Mouse (Mus musculus) midbrain, embryonic 15.5 days (tissue): Measurements from ENCODE around the gene Ptk7. TPM values are rescaled to one million over a fixed set of nuclear protein-coding genes. Genes with fewer than 3 reads are reported as not detected.
A peak's percentile ranks its signal among the peaks of the same experiment; 100 is the strongest.
"Not testable (repeated sequence)": the region's sequence is repeated elsewhere in the genome, so short reads cannot be mapped to it uniquely, and the experiment has no call there.

Source experiments
- ATAC-seq: fragments of 200-750 bp; cut with Nextera tagmentation; replicated peaks from 2 replicates; pipeline ENCODE4 v1.8.0; 2017; ENCODE audit warnings: moderate TSS enrichment
- H3K27ac ChIP-seq: fragments of 300-500 bp; sonication (generic); 2 replicates; pipeline ENCODE4 v1.5.1; 2015; ENCODE audit warnings: mild to moderate bottlenecking, inconsistent platforms
- H3K27me3 ChIP-seq: fragments of 300-500 bp; sonication (generic); replicated peaks from 2 replicates; pipeline ENCODE4 v1.6.1; 2015; ENCODE audit warnings: inconsistent platforms
- H3K36me3 ChIP-seq: fragments of 300-500 bp; sonication (generic); replicated peaks from 2 replicates; pipeline ENCODE4 v1.6.1; 2015; ENCODE audit warnings: inconsistent platforms
- H3K4me1 ChIP-seq: fragments of 300-500 bp; sonication (generic); 2 replicates; pipeline ENCODE4 v1.6.1; 2015; ENCODE audit warnings: inconsistent platforms
- H3K4me2 ChIP-seq: fragments of 300-500 bp; sonication (generic); 2 replicates; pipeline ENCODE4 v1.6.1; 2015; ENCODE audit warnings: inconsistent platforms, mild to moderate bottlenecking, moderate library complexity
- H3K4me3 ChIP-seq: fragments of 300-500 bp; sonication (generic); 2 replicates; pipeline ENCODE4 v1.5.1; 2015; ENCODE audit warnings: mild to moderate bottlenecking, inconsistent platforms
- H3K9ac ChIP-seq: fragments of 300-500 bp; sonication (generic); 2 replicates; pipeline ENCODE4 v1.6.1; 2015; ENCODE audit warnings: mild to moderate bottlenecking, inconsistent platforms
- H3K9me3 ChIP-seq: fragments of 300-500 bp; sonication (generic); 2 replicates; pipeline ENCODE4 v1.6.1; 2016; ENCODE audit warnings: inconsistent platforms
- WGBS: fragments of 180-500 bp; shearing (Covaris S2); methylation state at CpG from one replicate; pipeline ENCODE4 v1.1.7; 2015; ENCODE audit warnings: mixed read lengths; 5-methylcytosine and 5-hydroxymethylcytosine counted together
- polyA plus RNA-seq: library from polyadenylated mRNA; unstranded; fragments of >200 nt; fragmentation: Nextera tagmentation; extraction: Ambion mirVana; gene quantifications from 2 replicates; pipeline ENCODE4 v1.2.1, GENCODE M21; 2015

The Ptk7 gene
- polyA plus RNA-seq, 1 experiment from 2014 or later = 34.8 TPM

DNA sequence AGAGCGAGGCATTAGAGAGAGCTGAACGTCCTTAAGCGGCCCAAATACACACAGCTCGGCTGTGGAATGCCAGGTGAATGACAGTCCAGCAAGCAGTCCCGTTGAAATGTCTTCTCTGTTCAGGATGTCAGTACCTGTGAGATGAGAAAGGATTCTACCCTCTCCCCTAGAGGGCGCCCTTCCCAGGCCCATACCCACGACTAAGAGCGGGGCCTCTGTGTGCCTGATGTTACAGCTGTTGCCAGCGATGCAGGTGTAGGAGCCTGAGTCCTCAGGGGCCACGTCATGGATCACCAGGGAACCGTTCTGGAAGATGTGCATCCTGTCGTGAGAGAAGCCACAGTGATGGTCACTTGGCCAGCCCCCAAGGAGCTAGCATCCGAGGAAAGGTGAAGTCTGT is 53.2 kb downstream of the Ptk7 start:
- Histone ChIP-seq H3K36me3 (peaks cover 52% of the 10 kb centered on the region), H3K27me3 (no peaks in the 10 kb centered on the region), H3K9me3 (no peaks in the 10 kb centered on the region), H3K4me2 (no peak overlapping the region), H3K4me3 (no peak overlapping the region), H3K4me1 (no peaks in the 10 kb centered on the region), H3K27ac (no peak overlapping the region), H3K9ac (no peak overlapping the region)
- no peak for ATAC-seq
- WGBS = 91% methylated on average over 13 of the region's 13 CpGs

DNA sequence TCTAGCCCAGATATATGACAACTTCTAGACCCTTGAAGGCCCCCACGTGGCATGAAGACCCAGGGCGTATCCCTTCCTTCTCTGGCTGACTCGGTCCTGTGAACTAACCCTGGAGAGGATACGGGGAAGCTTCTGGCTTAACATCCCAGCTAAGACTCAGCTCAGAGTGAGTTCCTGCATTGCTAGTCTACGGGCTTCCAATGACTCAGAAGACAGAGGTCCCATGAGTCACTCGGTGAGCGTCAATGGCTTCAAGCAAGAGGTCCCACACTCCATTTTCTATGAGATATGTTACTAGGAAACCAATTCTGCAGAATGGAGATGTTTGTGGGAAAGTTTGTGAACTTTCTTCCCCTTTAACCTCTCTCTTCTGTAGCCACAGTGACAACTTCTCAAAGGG is 54.8 kb downstream of the Ptk7 start:
- WGBS = 97% methylated on average over 7 of the region's 7 CpGs
- Histone ChIP-seq H3K36me3 (peaks cover 49% of the 10 kb centered on the region), H3K9me3 (no peaks in the 10 kb centered on the region), H3K9ac (no peak overlapping the region), H3K27me3 (no peaks in the 10 kb centered on the region), H3K4me3 (no peak overlapping the region), H3K4me2 (no peak overlapping the region), H3K27ac (no peak overlapping the region), H3K4me1 (no peaks in the 10 kb centered on the region)
- ATAC-seq = no peak

DNA sequence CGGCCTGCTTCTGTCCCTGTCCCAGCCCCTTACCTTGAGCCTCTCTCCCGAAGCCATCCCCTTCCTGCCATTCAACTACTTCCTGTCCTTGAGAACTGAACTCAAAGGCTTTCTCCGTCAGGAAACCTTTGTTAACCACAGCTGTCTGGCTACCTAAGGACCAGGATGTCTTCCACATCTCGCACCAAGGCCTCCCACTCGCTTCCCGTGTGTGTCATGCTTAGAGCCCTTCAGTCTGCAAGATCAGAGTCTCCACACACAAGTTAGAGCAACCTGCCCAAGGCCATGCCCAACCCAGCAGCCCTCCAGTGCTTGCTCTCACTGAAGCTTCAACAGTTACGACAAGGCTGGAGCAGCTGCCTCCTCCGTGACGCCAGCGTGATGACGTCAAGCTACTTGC is 58.3 kb downstream of the Ptk7 start:
- WGBS = 85% methylated on average over 11 of the region's 11 CpGs
- Histone ChIP-seq H3K4me3 (no peak overlapping the region), H3K27ac (no peak overlapping the region), H3K9ac (no peak overlapping the region), H3K4me2 (no peak overlapping the region), H3K4me1 (no peaks in the 10 kb centered on the region), H3K27me3 (no peaks in the 10 kb centered on the region), H3K36me3 (peaks cover 40% of the 10 kb centered on the region; the same call in 1 of the 2 replicates), H3K9me3 (no peaks in the 10 kb centered on the region)
- no peak for ATAC-seq

DNA sequence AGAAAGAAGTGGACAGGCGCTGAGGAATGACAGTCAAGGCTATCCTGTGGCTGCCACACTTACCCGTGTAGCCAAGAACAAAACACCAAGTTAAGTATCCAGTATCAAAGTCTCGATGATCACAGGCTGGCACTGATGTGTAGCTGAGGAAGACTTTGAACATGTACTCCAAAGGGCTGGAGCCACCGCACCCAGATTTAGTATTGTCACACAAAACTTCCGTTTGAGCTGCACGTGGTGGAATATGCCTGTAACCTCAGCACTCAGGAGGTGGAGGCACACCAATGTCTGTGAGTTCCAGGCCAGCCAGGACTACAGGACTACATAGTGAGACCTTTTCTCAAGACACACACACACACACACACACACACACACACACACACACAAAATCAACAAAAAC is 70.2 kb downstream of the Ptk7 start:
- no peaks in the 10 kb centered on the region for H3K27me3 ChIP-seq
- no peak for ATAC-seq
- 89% methylated on average over 6 of the region's 6 CpGs for WGBS

DNA sequence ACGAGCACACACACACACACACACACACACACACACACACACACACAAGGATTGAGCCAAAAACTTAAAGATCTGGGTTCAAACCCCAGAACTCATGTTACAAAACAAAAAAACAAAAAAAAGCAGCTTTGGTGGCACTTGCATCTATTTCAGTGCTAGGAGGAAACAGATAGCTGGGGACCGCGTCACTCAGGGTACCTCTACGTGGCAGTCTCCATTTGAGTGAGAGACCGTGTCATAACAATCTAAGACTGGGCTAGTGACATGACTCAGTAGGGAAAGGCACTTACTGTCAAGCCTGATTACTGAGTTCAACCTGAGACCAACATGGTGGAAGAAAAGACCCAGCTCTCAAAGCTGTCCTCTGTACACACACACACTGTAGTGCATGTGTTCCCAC is 71.2 kb downstream of the Ptk7 start:
- Histone ChIP-seq H3K27ac (no peak overlapping the region), H3K4me2 (no peak overlapping the region), H3K9ac (no peak overlapping the region), H3K27me3 (no peaks in the 10 kb centered on the region), H3K9me3 (no peaks in the 10 kb centered on the region), H3K4me1 (peaks cover 26% of the 10 kb centered on the region), H3K36me3 (no peaks in the 10 kb centered on the region), H3K4me3 (no peak overlapping the region)
- WGBS = 94% methylated on average over 5 of the region's 5 CpGs
- no peak for ATAC-seq

More for the DNA sequence above, 70.2 kb downstream of the Ptk7 start:
- Histone ChIP-seq H3K27ac (no peak overlapping the region), H3K4me3 (no peak overlapping the region), H3K9me3 (no peaks in the 10 kb centered on the region), H3K36me3 (0 out of 2 replicates have a peak, but pooled peaks cover 4% of the 10 kb centered on the region), H3K9ac (no peak overlapping the region), H3K4me1 (peaks cover 16% of the 10 kb centered on the region), H3K4me2 (no peak overlapping the region)

DNA sequence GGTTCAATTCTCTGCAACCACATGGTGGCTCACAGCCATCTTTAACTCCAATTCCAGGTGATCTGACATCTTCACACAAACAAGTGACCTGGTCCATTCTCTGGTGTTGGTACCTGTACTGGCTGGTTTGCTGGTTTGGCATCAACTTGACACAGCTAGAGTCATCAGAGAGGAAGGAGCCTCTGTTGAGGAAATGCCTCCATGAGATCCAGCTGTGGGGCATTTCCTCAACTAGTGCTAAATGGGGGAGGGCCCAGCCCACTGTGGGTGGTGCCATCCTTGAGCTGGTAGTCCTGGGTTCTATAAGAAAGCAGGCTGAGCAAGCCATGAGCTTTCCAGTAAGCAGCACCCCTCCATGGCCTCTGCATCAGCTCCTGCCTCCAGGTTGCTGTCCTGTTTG is 72.0 kb downstream of the Ptk7 start:
- not testable (repeated sequence) for H3K9ac ChIP-seq, H3K4me3 ChIP-seq, H3K27me3 ChIP-seq, H3K9me3 ChIP-seq, H3K27ac ChIP-seq, ATAC-seq, H3K36me3 ChIP-seq
- Histone ChIP-seq H3K4me1 (peaks cover 34% of the 10 kb centered on the region), H3K4me2 (peak overlapping the region; percentile 92; the same call in 1 of the 2 replicates)

DNA sequence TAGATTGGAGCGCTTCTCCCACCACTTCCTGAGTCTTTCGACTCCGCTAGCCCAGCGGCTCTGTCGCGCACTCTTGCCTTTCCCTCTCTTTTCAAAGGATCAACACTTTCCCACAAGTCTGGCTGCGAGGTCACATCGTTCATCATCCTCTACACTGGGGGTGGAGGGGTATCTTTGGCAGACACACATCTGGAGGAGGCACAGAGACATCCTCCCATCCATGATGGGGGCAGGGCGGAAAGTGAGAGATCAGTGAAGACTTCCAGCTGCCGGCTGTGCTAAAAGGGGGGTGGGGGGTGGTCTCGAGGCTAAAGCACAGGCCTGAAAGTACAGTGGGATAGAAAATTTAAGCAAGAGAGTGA is 72.7 kb downstream of the Ptk7 start:
- Histone ChIP-seq H3K27me3 (no peaks in the 10 kb centered on the region), H3K27ac (peak overlapping the region; percentile 78), H3K4me1 (peaks cover 37% of the 10 kb centered on the region), H3K4me3 (peak overlapping the region; percentile 89), H3K36me3 (peaks cover 3% of the 10 kb centered on the region; the same call in 1 of the 2 replicates), H3K9ac (peak overlapping the region; percentile 45), H3K9me3 (no peaks in the 10 kb centered on the region), H3K4me2 (peak overlapping the region; percentile 92)
- WGBS = under 1% methylated on average over 11 of the region's 11 CpGs
- peak; percentile 18 for ATAC-seq

DNA sequence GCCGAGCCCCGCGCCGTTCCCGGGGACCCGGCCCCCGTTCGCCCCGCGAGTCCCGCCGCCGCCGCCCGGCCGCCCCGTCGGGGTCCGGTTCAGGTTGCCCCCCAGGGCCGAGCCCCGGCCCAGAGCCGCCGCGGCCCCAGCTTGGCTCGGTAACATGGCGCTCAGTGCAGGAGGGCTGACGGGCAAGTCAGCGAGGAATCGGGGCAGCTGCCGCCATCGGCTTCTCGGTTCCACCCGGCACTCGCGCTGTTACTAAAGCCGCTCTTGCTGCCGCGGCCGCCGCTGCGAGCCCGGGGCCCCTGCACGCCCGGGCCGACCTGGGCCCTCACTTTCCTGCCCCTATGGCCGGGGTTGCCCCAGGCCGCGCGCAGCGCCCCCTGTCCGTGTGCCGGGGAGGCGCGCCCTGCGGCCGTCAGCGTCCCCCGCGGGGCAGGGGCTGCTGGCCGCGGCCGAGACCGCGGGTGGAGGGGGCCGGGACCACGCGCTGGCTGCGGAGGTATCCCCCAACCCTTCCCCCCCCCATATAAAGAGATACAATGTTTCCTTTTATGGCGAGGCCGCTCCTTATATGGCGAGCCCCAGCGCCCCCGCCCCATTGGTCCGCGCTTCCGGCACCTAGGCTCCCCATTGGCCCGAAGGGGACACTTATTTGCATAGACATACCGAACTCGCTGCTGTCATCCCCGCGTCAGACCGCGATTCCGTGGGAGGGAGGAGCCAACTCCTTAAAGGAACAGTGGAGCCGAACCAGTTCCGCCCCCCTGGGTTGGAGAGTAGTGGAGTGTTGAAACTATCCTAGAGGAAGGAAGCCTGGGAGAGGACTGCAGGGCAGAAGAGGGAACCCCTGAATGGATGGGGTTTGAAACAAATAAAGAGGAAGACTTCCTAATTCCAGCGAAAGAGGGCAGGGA is 73.4 kb downstream of the Ptk7 start, which contains the start of gene Srf:
TSS of gene Srf (minus strand) at position 503 of the 911 bp plus-strand sequence.
- WGBS = under 1% methylated on average over 86 of the region's 87 CpGs
- peak; percentile 93 for ATAC-seq
- Histone ChIP-seq H3K4me3 (peak within 1 kb of the TSS; percentile 89), H3K27me3 (no peaks in the 10 kb centered on the region), H3K27ac (peak within 1 kb of the TSS; percentile 91), H3K9me3 (no peaks in the 10 kb centered on the region), H3K4me2 (peak within 1 kb of the TSS; percentile 92), H3K36me3 (peaks cover 6% of the 10 kb centered on the region; the same call in 1 of the 2 replicates), H3K4me1 (peaks cover 37% of the 10 kb centered on the region), H3K9ac (peak within 1 kb of the TSS; percentile 91)

DNA sequence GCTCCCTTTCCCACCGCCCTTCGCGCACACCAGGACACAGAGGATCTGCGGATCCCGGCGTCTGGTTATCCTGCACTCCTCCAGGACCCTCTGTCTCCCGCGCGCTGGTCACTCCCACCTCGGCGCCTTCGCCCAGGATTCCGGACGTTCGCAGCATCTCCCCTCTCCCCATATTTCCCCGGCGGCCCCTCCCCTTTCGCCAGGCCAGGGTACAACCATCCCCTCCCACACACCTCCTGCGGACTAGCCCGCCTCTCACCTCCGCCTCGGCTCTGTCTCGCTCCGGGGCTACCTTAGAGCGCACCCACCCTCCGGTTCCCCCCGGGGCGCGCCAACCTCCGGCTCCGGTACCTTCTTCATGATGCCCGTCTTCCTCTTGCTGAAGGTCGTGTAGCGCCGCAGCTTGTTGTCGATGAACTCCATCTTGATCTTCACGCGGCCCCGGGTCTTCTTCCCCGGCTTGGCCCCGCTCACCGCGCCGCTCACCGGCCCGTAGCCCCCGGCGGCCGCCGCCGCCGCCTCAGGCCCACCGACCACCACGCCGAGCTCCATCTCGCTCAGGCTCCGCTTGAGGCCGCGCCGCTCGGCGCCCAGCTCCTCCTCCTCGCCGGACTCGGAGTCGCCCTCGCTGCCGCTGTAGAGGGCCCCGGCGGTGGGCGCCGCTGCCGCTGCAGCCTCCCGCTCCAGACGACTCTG is 74.2 kb downstream of the Ptk7 start:
- Histone ChIP-seq H3K4me2 (peak overlapping the region; percentile 92), H3K36me3 (peaks cover 13% of the 10 kb centered on the region), H3K4me3 (peak overlapping the region; percentile 89), H3K4me1 (peaks cover 37% of the 10 kb centered on the region), H3K9ac (peak overlapping the region; percentile 91), H3K9me3 (no peaks in the 10 kb centered on the region), H3K27me3 (no peaks in the 10 kb centered on the region), H3K27ac (peak overlapping the region; percentile 91)
- peak; percentile 1; the same call in 1 of the 2 replicates for ATAC-seq
- under 1% methylated on average over 70 of the region's 75 CpGs for WGBS

DNA sequence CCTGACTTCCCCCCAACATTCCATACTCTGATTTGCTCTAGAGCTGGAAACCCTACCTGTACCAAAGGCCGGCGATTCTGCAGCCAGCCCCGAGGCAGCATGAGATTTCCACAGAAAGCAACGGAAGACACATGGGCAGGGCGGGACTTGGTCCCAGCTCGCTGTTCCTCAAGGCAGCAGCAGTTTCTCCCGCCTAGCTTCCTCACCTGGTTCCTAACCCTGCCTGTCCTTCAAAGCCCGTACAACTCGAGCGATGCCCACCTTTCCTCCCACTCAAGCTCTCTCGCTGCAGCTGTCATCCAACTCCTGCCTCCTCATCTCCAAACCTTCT is 74.7 kb downstream of the Ptk7 start:
- Histone ChIP-seq H3K4me2 (peak overlapping the region; percentile 92), H3K9me3 (no peaks in the 10 kb centered on the region), H3K4me1 (peaks cover 37% of the 10 kb centered on the region), H3K9ac (peak overlapping the region; percentile 91), H3K4me3 (peak overlapping the region; percentile 89), H3K27ac (peak overlapping the region; percentile 91), H3K27me3 (no peaks in the 10 kb centered on the region), H3K36me3 (peaks cover 18% of the 10 kb centered on the region)
- ATAC-seq = no peak
- 1% methylated on average over 11 of the region's 11 CpGs for WGBS

DNA sequence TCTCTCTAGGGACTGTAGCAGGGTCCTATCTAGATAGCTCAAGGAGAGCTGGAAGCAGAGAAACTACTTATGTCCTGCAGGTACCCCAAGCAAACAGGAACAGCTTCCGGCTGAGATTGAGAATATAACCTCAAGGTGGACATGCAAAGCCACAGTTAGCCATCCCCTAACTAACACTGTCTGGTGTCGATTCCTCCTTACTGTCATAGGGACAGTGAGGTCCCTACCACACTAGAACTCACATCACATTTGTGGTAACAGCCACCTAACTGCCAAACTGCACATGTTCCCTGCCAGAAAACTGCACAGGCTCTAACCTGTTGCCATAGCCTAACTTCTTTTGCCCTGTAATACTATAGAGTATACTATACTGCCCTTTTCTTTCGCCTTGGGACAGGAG is 75.4 kb downstream of the Ptk7 start:
- 79% methylated on average over 3 of the region's 3 CpGs for WGBS
- H3K9ac ChIP-seq = peak overlapping the region; percentile 91
- ATAC-seq = no peak
- no peaks in the 10 kb centered on the region for H3K27me3 ChIP-seq
- H3K4me1 ChIP-seq = peaks cover 37% of the 10 kb centered on the region
- H3K9me3 ChIP-seq = no peaks in the 10 kb centered on the region
- H3K36me3 ChIP-seq = peaks cover 24% of the 10 kb centered on the region
- H3K4me2 ChIP-seq = peak overlapping the region; percentile 92
- H3K27ac ChIP-seq = no peak overlapping the region
- H3K4me3 ChIP-seq = peak overlapping the region; percentile 89

DNA sequence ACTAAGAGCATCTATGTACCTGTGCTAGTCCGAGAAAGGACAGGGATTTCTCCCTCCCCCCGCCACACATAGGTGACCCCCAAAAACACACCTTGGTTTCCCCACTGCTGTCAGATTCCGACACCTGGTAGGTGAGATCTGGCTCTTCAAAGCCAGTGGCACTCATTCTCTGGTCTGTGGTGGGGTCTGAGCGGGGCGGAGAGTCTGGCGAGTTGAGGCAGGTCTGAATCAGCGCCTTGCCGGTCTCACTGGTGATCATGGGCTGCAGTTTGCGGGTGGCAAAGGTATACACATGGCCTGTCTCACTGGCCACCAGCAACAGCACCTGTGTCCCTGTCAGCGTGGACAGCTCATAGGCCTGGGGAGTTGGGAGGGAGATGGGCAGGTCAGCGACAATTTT is 75.8 kb downstream of the Ptk7 start:
- no peaks in the 10 kb centered on the region for H3K27me3 ChIP-seq
- H3K4me3 ChIP-seq = peak overlapping the region; percentile 89
- peaks cover 37% of the 10 kb centered on the region for H3K4me1 ChIP-seq
- ATAC-seq = no peak
- peak overlapping the region; percentile 91 for H3K9ac ChIP-seq
- 48% methylated on average over 11 of the region's 11 CpGs for WGBS
- peak overlapping the region; percentile 92 for H3K4me2 ChIP-seq
- H3K27ac ChIP-seq = peak overlapping the region; percentile 76
- peaks cover 28% of the 10 kb centered on the region for H3K36me3 ChIP-seq
- no peaks in the 10 kb centered on the region for H3K9me3 ChIP-seq
